Mouse (Mus musculus) kidney, adult 9 months (tissue): ENCODE measurements around the gene Plekhg1.
A peak's percentile ranks its signal among the peaks of the same experiment; 100 is the strongest.

Experiments used
- DNase-seq: peaks from one replicate; pipeline ENCODE4 v3.0.0; 2022

Plekhg1 gene

GRCm38 (mm10) chr10:3831597-3832351 is 91.6 kb downstream of the Plekhg1 start:
- DNase-seq, result peak; percentile 43

- DNase-seq, result no peak
These were observed 93.9 kb downstream of the Plekhg1 start for GRCm38 (mm10) chr10:3834060-3834459.

DNA sequence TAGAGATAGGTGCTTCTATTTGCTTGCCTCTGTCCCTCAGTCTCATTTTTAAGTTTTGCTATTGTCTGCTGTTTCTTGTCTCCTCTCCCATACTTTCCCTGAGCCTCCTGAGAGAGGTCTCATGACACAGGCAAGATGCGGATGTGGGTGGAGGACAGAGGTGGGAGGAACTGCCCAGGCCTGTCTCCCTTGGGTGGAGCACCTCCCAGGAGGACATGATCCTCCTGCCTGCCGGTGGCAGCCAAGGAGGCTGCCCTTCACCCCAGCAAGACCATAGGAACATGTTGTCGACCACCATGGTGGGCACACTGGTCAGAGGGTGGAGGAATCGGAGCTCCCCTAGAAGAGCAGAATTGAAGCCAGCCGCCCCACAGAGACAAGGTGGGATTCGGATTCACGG is 94.5 kb downstream of the Plekhg1 start:
- DNase-seq, result no peak

DNA sequence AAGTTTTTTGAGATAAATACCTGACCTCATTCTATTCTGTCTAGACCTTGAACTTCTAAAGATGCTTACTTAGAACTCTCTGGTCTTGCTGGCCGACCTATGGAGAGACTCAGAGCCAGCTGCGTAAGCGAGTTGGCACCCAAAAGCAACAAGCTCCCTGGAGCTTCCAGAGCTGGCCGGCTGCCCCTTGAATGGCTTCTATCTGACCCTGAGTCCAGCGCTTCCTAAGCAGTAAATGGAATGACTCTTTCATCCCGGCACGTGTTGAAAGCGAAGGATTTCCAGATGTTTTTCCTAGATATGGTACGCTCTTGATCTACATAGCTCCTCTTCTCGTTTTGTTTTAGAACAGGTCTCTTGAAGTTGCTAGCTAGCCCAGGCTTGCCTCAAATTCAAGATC is 95.5 kb downstream of the Plekhg1 start:
- DNase-seq, result peak; percentile 30

DNA sequence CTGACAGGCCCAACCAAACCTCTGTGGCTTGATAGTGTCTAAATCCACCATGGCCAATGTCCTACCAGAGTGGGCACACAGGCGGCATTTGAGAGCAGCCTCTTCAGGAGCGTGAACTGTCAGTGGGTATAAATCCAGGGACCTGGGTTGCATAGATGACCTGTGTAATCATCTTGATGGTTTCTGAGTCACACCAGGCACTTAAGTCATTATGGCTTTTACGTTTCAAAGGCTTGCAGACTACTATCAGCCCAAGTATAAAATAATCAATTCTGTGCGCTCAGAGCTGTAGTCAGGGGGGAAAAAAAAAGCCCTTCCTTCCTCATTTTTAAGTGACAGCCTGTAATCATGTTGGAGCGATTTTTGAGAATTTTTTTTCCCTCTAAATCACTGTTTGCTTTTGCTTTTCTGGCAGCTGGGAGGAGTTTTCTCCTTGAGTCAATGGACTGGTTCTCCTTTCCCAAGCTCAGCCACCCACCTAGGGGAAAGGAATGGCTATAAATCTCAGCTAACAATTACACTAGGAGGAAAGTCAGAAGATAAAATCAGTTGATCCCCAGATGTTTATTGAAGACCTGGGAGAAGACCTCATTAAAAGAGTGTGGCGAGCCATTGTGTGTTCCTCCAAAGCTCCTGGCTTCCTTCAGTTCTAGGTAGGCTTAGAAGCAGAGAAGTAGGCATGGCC is 99.7 kb downstream of the Plekhg1 start:
- DNase-seq, result no peak

DNA sequence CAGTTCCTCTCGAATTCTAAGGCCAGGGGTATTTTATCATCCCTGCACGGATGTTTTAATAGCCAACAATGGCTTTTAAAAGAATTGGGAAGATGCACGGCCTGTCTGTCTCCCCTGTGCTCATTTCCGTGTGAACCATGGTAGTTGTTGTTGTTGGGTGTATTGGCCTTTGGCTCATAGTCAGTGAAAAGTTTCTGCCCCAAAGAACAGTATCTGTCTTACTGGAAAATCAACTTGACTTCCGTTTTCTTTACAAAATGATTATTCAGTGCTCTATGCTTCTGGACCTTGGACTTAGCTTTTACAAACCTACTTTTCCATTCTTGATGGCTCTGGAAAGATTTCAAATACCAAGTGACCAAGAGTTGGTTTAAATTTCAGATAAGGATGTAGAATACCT is 104.3 kb downstream of the Plekhg1 start:
- DNase-seq, result no peak

GRCm38 (mm10) chr10:3847021-3847420 is 106.9 kb downstream of the Plekhg1 start:
- DNase-seq, result no peak

- no peak for DNase-seq
These were observed 111.3 kb downstream of the Plekhg1 start for GRCm38 (mm10) chr10:3851461-3851860.

DNA sequence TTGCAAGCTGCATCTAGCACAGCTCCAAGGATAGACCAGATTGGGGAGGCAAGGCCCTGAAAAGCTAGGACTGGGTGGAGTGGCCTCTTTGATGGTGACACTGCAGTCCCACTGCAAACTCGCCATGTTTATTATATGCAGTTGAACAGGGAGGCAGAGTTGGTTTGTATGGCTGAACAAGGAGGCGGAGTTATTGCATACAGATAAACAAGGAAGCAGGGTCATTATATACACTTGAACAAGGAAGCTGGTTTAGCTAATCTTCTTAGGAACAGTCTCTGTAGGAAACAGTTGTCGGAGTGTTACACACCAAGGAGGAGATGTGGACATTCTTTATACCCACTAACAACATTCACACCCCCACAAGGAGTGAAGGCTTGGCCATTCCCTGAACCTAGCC is 112.6 kb downstream of the Plekhg1 start:
- DNase-seq, result no peak

GRCm38 (mm10) chr10:3857912-3858311 is 117.7 kb downstream of the Plekhg1 start:
- no peak for DNase-seq

- no peak for DNase-seq
These were observed 118.3 kb downstream of the Plekhg1 start for GRCm38 (mm10) chr10:3858437-3858836.

DNA sequence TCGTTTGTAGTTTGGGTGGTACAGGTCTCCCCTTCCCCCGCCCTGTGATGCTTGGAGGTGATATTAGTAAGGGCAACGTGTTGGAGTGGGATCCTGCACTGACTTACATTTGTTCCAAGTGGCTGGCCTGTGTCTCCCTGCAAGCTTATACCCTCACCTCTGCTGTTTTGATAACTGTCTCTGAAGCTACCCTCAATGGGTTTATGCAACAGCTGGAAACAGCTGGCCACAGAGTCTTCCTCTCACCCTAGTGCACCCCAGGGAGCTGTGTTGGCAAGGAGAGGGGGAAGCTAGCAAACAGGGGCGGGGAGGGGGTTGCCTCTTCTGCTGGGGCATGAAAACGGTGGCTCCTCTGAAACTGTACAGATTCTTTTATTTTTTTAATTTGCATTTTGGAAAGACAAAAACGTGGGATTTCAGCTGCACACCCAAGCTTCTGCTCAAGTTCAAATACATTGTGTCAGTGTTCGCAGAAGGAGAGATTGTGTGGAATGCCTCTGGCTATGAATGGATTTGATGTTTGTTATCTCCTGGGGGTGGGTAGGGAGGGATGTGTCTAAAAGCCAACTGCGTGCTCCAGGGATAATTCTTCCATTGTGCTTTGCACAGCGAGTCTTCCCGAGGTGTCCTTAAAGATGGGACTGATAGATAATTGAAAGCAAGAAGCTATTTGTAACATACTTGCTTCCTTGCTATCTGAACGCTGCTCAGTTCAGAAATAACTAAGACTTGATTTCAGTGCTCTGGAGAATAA is 119.0 kb downstream of the Plekhg1 start:
- peak; percentile 19 for DNase-seq

DNA sequence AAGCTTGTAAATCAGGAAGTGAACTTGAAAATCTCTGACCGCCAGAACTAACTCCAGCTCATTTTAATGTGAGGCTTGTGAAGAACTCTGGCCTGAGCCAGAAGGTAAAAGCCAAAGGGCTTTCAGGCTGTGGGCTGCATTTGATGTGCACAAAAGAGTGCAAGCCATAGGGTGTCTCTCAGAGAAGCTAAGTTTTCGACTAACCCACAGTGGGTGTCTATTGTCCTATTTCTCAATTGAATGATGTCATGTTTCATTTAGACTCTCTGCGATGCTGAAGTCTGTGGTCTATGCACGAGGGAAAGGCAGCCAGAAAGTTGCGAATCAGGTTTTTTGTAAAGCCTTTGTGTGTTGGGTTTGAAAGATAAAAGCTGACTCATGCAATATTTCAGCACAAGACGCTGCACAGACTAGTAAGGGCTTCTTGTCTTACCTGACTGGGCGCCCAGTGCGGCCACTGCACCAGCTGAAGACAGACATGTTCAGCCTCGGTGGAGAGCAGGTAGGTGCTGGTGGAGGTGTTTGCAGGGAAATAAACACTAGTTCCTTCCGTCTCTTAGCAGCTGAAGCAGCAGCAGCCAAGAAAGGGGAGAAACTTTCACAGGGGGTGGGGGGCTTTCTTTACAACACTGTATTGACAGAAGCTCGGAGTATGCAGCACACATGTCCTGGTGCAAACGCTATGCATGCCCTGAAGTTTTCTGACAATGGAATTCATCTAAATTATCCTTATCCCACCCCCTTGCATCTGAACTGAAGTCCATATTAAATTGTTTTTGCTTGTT is 123.4 kb downstream of the Plekhg1 start:
- no peak for DNase-seq

GRCm38 (mm10) chr10:3864196-3864540 is 124.0 kb downstream of the Plekhg1 start:
- no peak for DNase-seq

DNA sequence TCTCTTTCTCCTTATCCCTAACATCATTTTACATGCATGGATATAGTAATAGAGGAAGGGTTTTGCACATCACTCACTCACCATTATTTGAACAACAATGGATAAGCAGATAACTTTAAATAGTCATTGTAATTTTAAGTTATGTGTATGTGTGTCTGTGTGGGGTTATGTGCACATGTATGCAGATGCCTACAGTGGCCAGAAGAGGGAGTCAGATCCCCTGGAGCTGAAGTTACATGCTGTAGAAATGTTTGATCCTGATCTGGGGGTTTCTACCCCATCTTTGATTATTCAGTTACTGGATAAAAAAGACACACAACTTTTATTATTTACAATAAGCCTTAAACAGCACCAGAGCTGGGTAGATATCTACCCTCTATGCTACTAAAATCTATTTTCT is 127.1 kb downstream of the Plekhg1 start:
- no peak for DNase-seq

DNA sequence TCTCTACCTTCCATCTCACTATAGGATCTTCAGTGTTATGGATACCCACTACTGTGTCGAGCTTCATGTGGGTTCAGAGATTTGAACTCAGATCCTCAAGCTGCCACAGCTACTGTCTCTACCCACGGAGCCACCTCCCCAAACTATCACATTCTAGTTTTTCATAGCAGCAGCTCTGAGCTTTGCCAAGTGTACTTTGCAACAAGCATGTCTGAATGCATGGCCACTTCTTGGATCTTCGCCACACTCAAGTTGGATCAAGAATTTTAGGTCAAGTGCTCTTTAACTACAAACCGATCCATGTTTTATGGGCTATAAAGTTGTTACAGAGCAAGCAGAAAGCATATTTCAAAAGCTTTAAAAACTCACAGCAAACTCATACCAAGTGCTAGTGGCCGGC is 130.7 kb downstream of the Plekhg1 start:
- peak; percentile 64 for DNase-seq

GRCm38 (mm10) chr10:3873467-3873866 is 133.3 kb downstream of the Plekhg1 start:
- DNase-seq, result no peak

DNA sequence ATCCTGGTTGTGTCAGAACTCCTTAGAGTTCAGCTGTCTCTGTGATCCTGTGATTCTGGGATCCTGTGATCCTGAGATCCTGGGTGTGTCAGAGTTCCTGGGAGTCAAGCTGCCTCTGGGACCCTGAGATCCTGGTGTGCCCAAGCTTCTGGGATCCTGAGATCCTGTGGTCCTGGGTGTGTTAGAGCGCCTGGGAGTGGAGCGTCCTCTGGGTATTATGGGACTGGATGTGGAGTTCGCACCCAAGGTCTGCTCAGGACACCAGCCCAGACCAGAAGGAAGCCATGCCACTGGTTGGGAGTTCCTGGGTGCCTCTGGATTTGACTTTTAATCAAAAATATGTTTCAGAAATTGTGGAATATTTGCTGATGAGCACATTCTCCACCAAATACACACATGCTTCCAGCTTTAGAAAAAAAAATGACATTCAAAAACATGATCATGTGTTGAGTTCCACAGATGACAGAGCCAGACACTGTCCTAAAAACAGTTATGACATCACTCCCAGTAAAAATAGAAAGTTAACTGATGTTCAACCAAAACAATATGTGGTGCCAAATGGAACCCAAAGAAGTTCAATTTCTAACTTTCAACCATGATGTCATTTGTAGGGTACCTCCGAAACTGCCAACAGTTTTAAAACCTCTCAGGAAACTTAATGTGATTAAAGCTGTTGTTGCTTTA is 137.8 kb downstream of the Plekhg1 start:
- DNase-seq, result no peak

DNA sequence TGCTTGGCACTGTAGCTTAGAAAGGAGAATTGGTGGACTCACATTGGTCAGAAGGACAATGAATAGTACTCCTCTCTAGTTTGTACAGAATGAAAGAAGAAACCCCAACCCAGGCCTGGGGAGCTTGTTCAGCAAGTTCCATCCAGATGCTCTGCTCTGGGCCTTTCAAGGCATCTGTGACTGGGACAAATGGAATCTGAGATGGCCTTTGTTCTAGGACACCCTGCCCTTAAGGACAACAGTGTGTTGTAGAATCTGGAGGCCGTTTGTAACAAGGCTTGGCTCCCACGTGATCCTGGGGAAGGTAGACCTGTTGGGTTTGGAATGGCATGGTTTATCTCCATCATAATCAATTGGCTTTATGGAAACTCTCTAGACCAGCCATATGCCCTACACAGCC is 141.0 kb downstream of the Plekhg1 start:
- DNase-seq, result no peak

- no peak for DNase-seq
These were observed 148.3 kb downstream of the Plekhg1 start for GRCm38 (mm10) chr10:3888510-3888909.

GRCm38 (mm10) chr10:3891381-3892263 is 151.5 kb downstream of the Plekhg1 start:
- DNase-seq, result no peak
